Mouse (Mus musculus) Patski (cell line): ENCODE measurements around the gene Pphln1. TPM values are rescaled to one million over a fixed set of nuclear protein-coding genes. Genes with fewer than 3 reads are reported as not detected.

ENCODE experiments used
- ATAC-seq: fragments of 100-300 bp; one replicate; pipeline ENCODE4 v1.8.0; 2021
- CTCF ChIA-PET: fragments of 350-600 bp; sonication (Branson Sonifier 250); formaldehyde crosslinking; loops from one replicate; lab custom pipeline; 2022; ENCODE audit warnings: inconsistent platforms; lab: Charles Lee
- POLR2A ChIA-PET: fragments of 350-600 bp; sonication (Branson Sonifier 250); formaldehyde crosslinking; loops from one replicate; lab custom pipeline; 2022; ENCODE audit warnings: antibody characterized with exemption, inconsistent platforms; lab: Charles Lee
- DNase-seq: peaks from one replicate; pipeline ENCODE4 v3.0.0-alpha.2; 2011; ENCODE audit warnings: low read depth, low spot score
- H3K27me3 ChIP-seq: fragments of 371-371 bp; one replicate; pipeline ENCODE4 v1.5.1; 2021
- CTCF ChIP-seq: fragments of 100-300 bp; IDR thresholded peaks from one replicate; pipeline ENCODE4 v1.5.1; 2021
- in situ Hi-C: fragments of 300-500 bp; cut with MboI; formaldehyde crosslinking; loops from 3 replicates; pipeline ENCODE4 v1.11.1; 2018; ENCODE audit warnings: low pct_unique_long_range_greater_than_20kb, mixed read lengths
- polyA plus RNA-seq: library from polyadenylated mRNA; unstranded; gene quantifications from one replicate; pipeline ENCODE4 v1.2.3, GENCODE M21; 2021

Pphln1 gene
- polyA plus RNA-seq, 1 experiment from 2014 or later = 36.9 TPM

DNA sequence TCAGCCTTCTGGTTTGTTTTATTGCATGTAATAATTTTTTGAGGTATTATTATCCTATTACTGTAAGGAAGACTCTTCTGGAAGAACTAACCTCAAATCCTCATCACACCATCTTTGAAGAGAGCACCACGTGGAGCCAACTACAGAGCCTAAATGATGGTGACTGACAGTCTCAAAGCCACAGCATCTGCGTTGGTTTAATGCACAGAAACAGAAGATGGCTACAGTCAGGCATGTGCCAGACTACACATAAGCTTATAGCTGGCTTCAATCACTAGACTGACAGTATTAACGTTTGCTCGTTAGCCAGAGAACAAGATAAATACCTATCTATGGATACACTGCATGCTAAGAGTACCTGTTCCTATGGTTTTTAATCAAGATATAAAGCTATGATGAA lies 138.0 kb downstream of the Pphln1 start:
- in situ Hi-C loops = no loop called here
- POLR2A ChIA-PET = no interaction called here
- CTCF ChIA-PET = interaction anchor here (0.9 kb wide), 1 partner anchor 39 kb away, joined by 3 read pairs; no protein-coding TSS in a partner anchor

DNA sequence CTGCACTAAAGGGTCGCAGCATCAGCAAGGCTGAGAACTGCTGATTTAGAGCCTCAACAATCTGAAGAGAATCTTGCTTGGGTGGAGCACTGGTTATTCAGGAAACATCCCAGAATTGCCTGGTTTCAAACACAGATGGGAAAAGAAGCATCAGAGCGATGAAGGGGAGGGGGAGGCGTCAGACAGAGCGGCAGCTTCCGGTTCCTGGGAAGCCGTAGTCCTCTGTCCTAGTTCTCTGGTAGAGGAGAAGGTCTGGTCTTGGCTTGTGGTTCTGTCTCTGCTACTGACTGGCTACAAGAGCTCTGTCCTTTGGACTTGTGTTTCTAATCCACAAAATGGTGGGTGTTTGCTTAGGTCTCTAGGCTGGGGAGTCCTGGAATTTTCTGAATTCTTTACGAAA lies 139.6 kb downstream of the Pphln1 start:
- H3K27me3 ChIP-seq = no peaks in the 10 kb centered on the region
- in situ Hi-C loops = no loop called here
- POLR2A ChIA-PET = no interaction called here
- ATAC-seq (no peak), DNase-seq (no peak)
- TF ChIP-seq CTCF = no peak
- CTCF ChIA-PET = no interaction called here

More for the DNA sequence above, 138.0 kb downstream of the Pphln1 start:
- ATAC-seq (no peak), DNase-seq (no peak)
- no peaks in the 10 kb centered on the region for H3K27me3 ChIP-seq
- no peak for TF ChIP-seq CTCF

DNA sequence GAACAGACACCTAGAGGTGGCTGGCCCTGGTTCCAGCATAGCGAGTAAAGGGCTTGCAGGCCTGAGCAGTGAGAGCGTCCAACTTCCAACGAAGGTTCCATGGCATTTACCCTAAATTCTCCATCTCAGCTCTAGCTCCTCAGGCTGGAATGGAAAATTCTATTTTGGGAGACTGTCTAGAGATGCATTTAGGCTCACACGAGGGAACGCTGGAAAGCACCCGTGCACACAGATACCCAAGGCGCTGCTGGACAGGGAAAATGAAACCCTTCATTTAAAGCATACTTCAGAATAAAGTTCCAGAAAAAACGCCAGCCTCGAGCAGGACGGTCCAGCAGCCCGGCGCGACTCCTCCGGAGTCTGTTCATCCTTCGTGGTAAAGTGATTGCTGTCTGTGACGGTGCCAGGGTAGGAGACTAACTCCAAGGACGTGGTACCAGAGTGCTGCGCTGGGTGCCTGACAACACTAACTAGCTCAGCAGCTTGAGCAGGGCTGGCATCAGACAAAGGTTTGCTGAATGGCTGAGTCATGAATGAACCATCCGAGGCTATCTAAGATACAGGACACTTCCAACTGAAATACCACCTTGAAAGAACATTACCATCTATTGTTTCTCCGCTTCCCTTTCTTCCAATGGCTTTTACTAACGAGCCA lies 140.5 kb downstream of the Pphln1 start:
- TF ChIP-seq CTCF = no peak
- in situ Hi-C loops = no loop called here
- CTCF ChIA-PET = no interaction called here
- no peak for DNase-seq
- POLR2A ChIA-PET = no interaction called here
- no peaks in the 10 kb centered on the region for H3K27me3 ChIP-seq
- no peak for ATAC-seq

DNA sequence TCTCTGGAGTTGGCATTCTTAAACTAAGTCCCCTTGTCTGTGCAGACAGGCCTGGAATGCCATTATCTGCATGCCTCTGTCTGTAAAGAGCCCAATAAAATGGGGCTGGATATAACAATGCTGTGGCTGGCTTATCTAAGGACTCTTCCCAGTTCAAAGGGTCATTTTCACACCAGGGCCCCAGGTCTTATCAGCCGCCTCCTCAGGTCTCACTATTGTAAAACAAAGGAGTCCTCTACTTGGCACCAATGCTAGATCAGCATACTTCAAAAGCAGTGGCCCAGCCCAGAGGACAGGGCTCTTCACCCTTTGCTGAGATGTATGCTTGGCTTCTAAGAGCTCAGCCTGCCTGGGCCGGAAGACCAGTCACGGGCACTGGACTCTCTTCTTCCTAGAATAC lies 141.3 kb downstream of the Pphln1 start:
- DNase-seq (no peak), ATAC-seq (no peak)
- in situ Hi-C loops = no loop called here
- TF ChIP-seq CTCF = no peak
- H3K27me3 ChIP-seq = no peaks in the 10 kb centered on the region
- ChIA-PET CTCF (no interaction called here), POLR2A (no interaction called here)

Other genes with a start within 250 kb of the Pphln1 start
- gene Gxylt1, start 123.2 kb upstream of the Pphln1 start, polyA plus RNA-seq = 16.8 TPM
- 56.5 TPM for gene Yaf2, start 61.4 kb upstream of the Pphln1 start, polyA plus RNA-seq
- gene Zcrb1, start within 50 bp of the Pphln1 start, polyA plus RNA-seq = 118 TPM
- 15.7 TPM for gene Prickle1, start 197.5 kb downstream of the Pphln1 start, polyA plus RNA-seq